Mouse (Mus musculus): Measurements from ENCODE around the gene Traf5. TPM values are rescaled to one million over a fixed set of nuclear protein-coding genes. Genes with fewer than 3 reads are reported as not detected.
A peak's percentile ranks its signal among the peaks of the same experiment; 100 is the strongest.

Gene Traf5
- polyA plus RNA-seq, 1 experiment: 9.7 TPM

DNA sequence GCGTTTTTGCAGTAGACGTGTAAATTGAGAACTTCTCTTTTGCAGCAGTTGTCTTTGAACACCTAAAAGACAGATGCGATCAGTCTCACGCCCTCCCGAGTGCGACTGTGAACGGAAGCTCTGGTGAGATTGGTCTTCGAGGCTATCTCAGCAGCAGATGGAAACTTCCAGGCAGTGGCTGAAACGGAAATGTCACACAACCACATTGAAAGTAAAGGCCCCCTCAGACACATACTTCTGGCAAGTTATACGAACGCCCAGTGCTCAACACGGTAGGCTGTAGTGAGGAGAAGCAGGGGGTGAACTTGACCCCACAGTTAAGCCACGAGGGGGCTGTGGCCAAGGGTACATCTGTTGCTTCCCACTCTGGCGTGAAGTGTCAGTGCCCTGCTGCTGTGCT lies 29.7 kb downstream of the Traf5 start:
- TF ChIP-seq CTCF (IDR thresholded peaks at IDR 0.05; ENCODE audit: extremely low read depth, insufficient read length, insufficient replicate concordance, low read depth, low read length) (no peak), POLR2A (IDR thresholded peaks at IDR 0.05; ENCODE audit: low read depth, low read length) (no peak)
- H3K27ac ChIP-seq (ENCODE audit: insufficient read depth, low read depth, low read length): 0 out of 2 replicates have a peak overlapping the region, but pooled peaks have one; percentile 31
- no peaks in the 10 kb centered on the region; the same call in 1 of the 2 replicates for H3K4me1 ChIP-seq (ENCODE audit: control insufficient read depth, insufficient read depth, insufficient read length, low read length)
- peaks cover 24% of the 10 kb centered on the region for H3K36me3 ChIP-seq (ENCODE audit: control insufficient read depth, insufficient read depth, low read length)
- H3K27me3 ChIP-seq (ENCODE audit: control insufficient read depth, insufficient read depth, low read length): no peaks in the 10 kb centered on the region
- H3K4me3 ChIP-seq (ENCODE audit: low read depth, low read length): no peak overlapping the region
- WGBS: 92% methylated on average over 14 of the region's 14 CpGs

- Histone ChIP-seq H3K27ac (ENCODE audit: insufficient read depth, low read depth, low read length) (no peak overlapping the region), H3K36me3 (ENCODE audit: control insufficient read depth, insufficient read depth, low read length) (peaks cover 23% of the 10 kb centered on the region)
- TF ChIP-seq CTCF (IDR thresholded peaks at IDR 0.05; ENCODE audit: extremely low read depth, insufficient read length, insufficient replicate concordance, low read depth, low read length): no peak
- no peak for TF ChIP-seq POLR2A (IDR thresholded peaks at IDR 0.05; ENCODE audit: low read depth, low read length)
These were observed 30.6 kb downstream of the Traf5 start for GRCm38 (mm10) chr1:192061666-192062306.

GRCm38 (mm10) chr1:192058911-192059310 lies 33.4 kb downstream of the Traf5 start:
- 91% methylated on average over 10 of the region's 10 CpGs for WGBS
- Histone ChIP-seq H3K36me3 (ENCODE audit: control insufficient read depth, insufficient read depth, low read length) (peaks cover 12% of the 10 kb centered on the region), H3K27ac (ENCODE audit: insufficient read depth, low read depth, low read length) (no peak overlapping the region), H3K4me1 (ENCODE audit: control insufficient read depth, insufficient read depth, insufficient read length, low read length) (no peaks in the 10 kb centered on the region; the same call in 1 of the 2 replicates), H3K27me3 (ENCODE audit: control insufficient read depth, insufficient read depth, low read length) (no peaks in the 10 kb centered on the region), H3K4me3 (ENCODE audit: low read depth, low read length) (no peak overlapping the region)
- TF ChIP-seq POLR2A (IDR thresholded peaks at IDR 0.05; ENCODE audit: low read depth, low read length) (no peak), CTCF (IDR thresholded peaks at IDR 0.05; ENCODE audit: extremely low read depth, insufficient read length, insufficient replicate concordance, low read depth, low read length) (no peak)

More at GRCm38 (mm10) chr1:192061666-192062306, 30.6 kb downstream of the Traf5 start:
- Histone ChIP-seq H3K27me3 (ENCODE audit: control insufficient read depth, insufficient read depth, low read length) (no peaks in the 10 kb centered on the region), H3K4me3 (ENCODE audit: low read depth, low read length) (no peak overlapping the region), H3K4me1 (ENCODE audit: control insufficient read depth, insufficient read depth, insufficient read length, low read length) (no peaks in the 10 kb centered on the region; the same call in 1 of the 2 replicates)
- WGBS: 49% methylated on average over 4 of the region's 4 CpGs

GRCm38 (mm10) chr1:192053726-192054125 lies 38.6 kb downstream of the Traf5 start:
- Histone ChIP-seq H3K4me3 (ENCODE audit: low read depth, low read length) (no peak overlapping the region), H3K27me3 (ENCODE audit: control insufficient read depth, insufficient read depth, low read length) (no peaks in the 10 kb centered on the region), H3K27ac (ENCODE audit: insufficient read depth, low read depth, low read length) (no peak overlapping the region), H3K36me3 (ENCODE audit: control insufficient read depth, insufficient read depth, low read length) (peaks cover 7% of the 10 kb centered on the region), H3K4me1 (ENCODE audit: control insufficient read depth, insufficient read depth, insufficient read length, low read length) (no peaks in the 10 kb centered on the region)
- WGBS: 85% methylated on average over 3 of the region's 3 CpGs
- no peak for TF ChIP-seq CTCF (IDR thresholded peaks at IDR 0.05; ENCODE audit: extremely low read depth, insufficient read length, insufficient replicate concordance, low read depth, low read length)
- no peak for TF ChIP-seq POLR2A (IDR thresholded peaks at IDR 0.05; ENCODE audit: low read depth, low read length)

DNA sequence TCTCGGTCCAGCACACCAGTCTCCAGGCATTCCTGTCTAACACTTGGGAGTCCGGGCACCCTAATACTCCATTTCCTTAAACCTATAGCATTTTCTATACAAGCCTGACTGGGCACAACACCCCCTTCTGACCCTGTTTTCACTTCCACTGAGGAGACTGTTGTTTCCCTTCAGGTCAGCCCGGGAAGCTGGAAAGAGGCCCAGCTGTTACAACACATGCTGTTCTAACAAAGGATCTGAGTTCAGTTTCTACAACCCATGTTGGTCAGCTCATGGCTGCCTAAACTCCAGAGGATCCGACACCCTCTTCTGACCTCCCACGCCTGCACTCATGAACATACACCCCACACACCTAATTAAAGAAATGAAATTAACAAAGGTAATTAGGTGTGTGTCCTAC lies 39.4 kb downstream of the Traf5 start:
- Histone ChIP-seq H3K27me3 (ENCODE audit: control insufficient read depth, insufficient read depth, low read length) (no peaks in the 10 kb centered on the region), H3K4me3 (ENCODE audit: low read depth, low read length) (no peak overlapping the region), H3K4me1 (ENCODE audit: control insufficient read depth, insufficient read depth, insufficient read length, low read length) (no peaks in the 10 kb centered on the region), H3K36me3 (ENCODE audit: control insufficient read depth, insufficient read depth, low read length) (peaks cover 5% of the 10 kb centered on the region), H3K27ac (ENCODE audit: insufficient read depth, low read depth, low read length) (no peak overlapping the region)
- WGBS: 86% methylated on average over 5 of the region's 5 CpGs
- TF ChIP-seq CTCF (IDR thresholded peaks at IDR 0.05; ENCODE audit: extremely low read depth, insufficient read length, insufficient replicate concordance, low read depth, low read length): no peak
- no peak for TF ChIP-seq POLR2A (IDR thresholded peaks at IDR 0.05; ENCODE audit: low read depth, low read length)

DNA sequence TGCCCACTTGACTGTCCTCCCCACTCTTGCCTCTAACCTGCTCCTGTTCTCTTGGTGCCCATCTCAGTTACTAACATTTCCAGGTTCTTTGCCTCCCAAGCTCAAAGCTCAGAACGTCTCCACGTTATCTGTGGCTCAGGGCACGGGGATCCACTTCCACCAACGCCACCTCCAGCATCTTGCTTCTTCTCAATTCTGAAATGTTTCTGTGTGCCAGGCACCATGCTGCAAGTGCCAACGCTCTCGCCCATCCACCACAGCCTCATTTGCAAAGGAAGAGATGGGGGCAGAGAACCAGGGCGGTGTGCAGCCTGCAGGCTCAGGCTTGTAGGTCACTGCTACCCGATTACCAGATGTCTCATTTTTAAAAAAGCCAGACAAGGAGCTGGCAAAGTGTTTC lies 39.9 kb downstream of the Traf5 start:
- no peak overlapping the region for H3K27ac ChIP-seq (ENCODE audit: insufficient read depth, low read depth, low read length)
- no peaks in the 10 kb centered on the region for H3K4me1 ChIP-seq (ENCODE audit: control insufficient read depth, insufficient read depth, insufficient read length, low read length)
- no peak for TF ChIP-seq CTCF (IDR thresholded peaks at IDR 0.05; ENCODE audit: extremely low read depth, insufficient read length, insufficient replicate concordance, low read depth, low read length)
- TF ChIP-seq POLR2A (IDR thresholded peaks at IDR 0.05; ENCODE audit: low read depth, low read length): no peak
- no peaks in the 10 kb centered on the region for H3K27me3 ChIP-seq (ENCODE audit: control insufficient read depth, insufficient read depth, low read length)
- H3K4me3 ChIP-seq (ENCODE audit: low read depth, low read length): no peak overlapping the region
- peaks cover 3% of the 10 kb centered on the region; the same call in 1 of the 2 replicates for H3K36me3 ChIP-seq (ENCODE audit: control insufficient read depth, insufficient read depth, low read length)
- WGBS: 95% methylated on average over 8 of the region's 8 CpGs

DNA sequence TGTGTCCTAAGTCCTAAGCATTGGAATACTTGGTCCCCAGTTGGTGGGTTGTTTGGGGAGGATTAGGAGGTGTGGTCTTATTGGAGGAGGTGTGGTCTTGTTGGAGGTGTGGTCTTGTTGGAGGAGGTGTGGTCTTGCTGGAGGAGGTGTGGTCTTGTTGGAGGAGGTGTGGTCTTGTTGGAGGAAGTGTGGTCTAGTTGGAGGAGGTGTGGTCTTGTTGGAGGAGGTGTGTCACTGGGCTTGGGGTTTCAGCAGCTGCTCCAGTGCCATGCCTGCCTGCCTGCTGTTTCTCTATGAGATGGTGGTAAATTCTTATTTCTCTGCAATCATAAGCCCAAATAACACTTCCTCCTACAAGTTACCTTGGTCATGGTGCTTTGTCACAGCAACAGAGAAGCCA lies 93.3 kb downstream of the Traf5 start:
- Histone ChIP-seq H3K4me1 (ENCODE audit: control insufficient read depth, insufficient read depth, insufficient read length, low read length) (no peaks in the 10 kb centered on the region), H3K27me3 (ENCODE audit: control insufficient read depth, insufficient read depth, low read length) (no peaks in the 10 kb centered on the region), H3K36me3 (ENCODE audit: control insufficient read depth, insufficient read depth, low read length) (peaks cover 14% of the 10 kb centered on the region)

More for the DNA sequence above, 93.3 kb downstream of the Traf5 start:
- H3K27ac ChIP-seq (ENCODE audit: insufficient read depth, low read depth, low read length): no peak overlapping the region
- no peak overlapping the region for H3K4me3 ChIP-seq (ENCODE audit: low read depth, low read length)
- TF ChIP-seq POLR2A (IDR thresholded peaks at IDR 0.05; ENCODE audit: low read depth, low read length): no peak
- TF ChIP-seq CTCF (IDR thresholded peaks at IDR 0.05; ENCODE audit: extremely low read depth, insufficient read length, insufficient replicate concordance, low read depth, low read length): no peak
